Mouse (Mus musculus) liver (tissue): ENCODE measurements around the gene Tma7.

Source experiments
- DNase-seq: peaks from one replicate; pipeline ENCODE4 v3.0.0-alpha.2; 2020; ENCODE audit warnings: mixed read lengths

The Tma7 gene

DNA sequence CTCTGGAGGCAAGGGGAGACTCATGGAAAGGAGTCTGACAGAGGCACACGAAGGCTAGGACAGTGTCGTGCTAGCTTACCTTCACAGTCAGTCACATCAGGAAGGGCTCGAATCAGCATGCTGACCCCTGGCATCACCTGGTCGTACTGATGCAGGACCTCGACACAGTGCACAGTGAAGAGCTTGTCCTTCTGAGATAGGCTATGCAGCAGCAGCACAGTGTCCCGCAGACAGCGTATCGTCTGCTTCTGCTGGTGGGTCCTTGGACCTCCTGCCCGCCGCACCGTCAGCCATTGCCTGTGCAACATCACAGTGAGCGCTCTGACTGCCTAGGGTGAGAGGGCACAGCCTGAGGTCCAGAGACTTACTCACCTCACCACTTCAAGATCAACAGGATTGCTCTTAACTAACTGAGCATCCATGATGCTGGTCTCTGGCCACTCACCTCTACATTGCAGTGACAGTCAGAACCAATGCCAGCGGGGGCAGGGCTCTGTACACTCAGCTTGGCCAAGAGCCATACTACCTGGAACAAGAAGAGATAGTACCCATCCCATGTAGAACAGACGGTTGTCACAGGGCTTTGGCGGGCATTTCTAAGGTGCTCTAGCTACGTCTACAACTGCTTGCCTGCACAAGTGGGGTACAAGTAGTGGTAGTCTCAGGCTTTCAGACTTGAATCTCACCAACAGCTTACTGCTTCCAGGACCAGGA, 22.0 kb downstream of the Tma7 start:
- DNase-seq: no peak

- DNase-seq: peak; percentile 91
Measured at GRCm38 (mm10) chr9:109059136-109059903, 23.1 kb downstream of the Tma7 start, which contains the start of gene Trex1. Trex1 (minus strand) TSS chr9:109059734.

- DNase-seq: no peak
Measured at GRCm38 (mm10) chr9:109058006-109058765, 24.2 kb downstream of the Tma7 start.

- DNase-seq: no peak
Measured at GRCm38 (mm10) chr9:109057543-109057942, 24.8 kb downstream of the Tma7 start.

DNA sequence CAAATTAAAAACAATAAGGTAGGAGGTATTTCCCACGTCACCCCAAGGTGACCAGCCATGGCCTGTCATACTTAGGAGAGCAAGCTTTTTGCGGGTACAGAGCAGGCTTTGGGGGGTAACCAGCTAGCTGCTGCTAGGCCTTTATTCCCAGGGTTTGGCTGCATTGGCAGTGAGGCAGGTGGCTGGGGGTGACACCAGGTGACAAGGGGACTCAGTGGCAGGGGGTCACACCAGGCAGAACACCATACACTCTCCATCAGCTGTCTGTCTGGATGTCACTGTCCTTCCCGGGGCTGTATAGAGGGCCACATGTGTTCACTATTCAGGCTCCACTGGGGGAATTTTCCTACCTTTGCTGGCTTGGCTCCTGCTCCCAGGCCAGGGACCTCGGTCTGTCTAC, 25.5 kb downstream of the Tma7 start:
- DNase-seq: no peak

DNA sequence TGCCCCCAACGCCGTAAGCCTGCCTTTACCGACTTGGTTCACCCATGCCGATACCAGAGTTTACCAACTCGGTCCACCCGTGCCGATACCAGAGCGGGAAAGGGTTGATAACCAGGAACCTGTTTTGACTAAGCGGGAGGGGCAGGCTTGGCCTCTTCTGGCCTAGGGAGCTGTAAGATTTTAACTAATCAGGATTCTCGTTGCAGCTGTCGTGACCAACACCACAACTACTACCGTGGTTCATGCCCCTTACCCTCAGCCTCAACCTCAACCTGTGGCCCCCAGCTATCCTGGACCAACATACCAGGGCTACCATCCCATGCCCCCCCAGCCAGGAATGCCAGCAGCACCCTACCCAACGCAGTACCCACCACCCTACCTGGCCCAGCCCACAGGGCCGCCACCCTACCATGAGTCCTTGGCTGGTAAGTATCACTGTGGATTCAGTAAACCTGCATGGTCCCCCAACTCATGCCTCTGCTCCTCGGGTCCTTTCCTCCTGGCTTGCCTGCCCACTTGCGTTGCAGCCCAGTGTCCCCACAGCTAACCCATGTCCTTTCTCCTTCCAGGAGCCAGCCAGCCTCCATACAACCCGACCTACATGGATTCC, 26.2 kb downstream of the Tma7 start:
- DNase-seq: no peak

DNA sequence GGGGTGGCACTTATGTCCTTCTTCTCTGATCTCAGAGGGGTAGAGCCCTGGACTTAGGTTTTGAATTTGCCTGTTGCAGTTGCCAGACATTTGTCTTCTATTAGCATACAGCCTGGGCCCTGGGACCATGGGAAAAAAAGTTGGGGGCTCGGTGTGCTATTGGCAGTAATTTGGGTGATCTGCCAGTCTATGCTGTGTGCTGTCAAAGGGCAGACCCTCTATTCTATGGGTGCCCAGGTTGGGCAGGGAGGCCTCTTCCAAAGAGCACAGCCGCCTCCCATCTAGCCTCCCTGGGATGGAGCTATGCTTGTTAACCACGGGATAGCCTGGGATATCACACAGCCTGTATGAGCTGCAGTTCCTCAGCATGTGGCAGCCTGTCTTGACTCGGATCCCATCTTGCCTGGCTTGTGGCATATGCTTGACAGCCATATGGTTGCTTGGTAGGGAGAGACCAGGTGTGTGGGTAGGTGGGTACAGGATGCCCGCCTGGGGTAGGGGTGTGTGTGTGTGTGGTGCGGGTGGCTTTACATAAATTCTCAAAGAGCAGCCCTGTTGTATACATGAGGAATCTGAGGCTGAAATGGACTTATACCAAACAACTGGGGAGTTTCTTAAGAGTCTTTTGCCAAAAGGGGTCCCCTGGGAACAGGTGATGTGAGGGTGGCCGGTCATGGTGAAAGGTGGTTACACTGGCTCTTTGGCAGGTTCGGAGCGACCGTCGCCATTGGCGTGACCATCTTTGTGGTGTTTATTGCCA, 26.9 kb downstream of the Tma7 start:
- DNase-seq: no peak

DNA sequence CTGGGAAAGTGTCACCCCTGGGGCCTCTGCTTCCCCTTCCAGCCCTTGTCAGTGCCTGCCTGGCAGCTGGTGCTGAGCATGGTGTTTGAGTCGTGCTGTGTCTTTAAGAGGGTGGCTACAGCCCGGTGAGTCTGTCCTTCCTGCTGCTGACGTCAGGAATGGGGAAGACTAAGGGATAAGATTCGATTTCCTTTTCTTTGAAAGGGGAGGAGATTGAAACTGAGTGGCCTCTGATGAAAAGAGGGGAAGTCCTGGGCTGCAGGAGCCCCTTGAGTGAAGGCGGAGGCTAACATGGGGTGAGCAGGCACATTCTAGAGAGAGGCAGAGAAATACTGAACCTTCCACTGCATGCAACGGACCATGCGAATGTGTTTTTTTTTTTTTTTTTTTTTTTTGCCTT, 27.7 kb downstream of the Tma7 start:
- peak; percentile 66 for DNase-seq

- no peak for DNase-seq
Measured at GRCm38 (mm10) chr9:109053851-109054250, 28.5 kb downstream of the Tma7 start.

GRCm38 (mm10) chr9:109053366-109053765, 29.0 kb downstream of the Tma7 start:
- no peak for DNase-seq

DNA sequence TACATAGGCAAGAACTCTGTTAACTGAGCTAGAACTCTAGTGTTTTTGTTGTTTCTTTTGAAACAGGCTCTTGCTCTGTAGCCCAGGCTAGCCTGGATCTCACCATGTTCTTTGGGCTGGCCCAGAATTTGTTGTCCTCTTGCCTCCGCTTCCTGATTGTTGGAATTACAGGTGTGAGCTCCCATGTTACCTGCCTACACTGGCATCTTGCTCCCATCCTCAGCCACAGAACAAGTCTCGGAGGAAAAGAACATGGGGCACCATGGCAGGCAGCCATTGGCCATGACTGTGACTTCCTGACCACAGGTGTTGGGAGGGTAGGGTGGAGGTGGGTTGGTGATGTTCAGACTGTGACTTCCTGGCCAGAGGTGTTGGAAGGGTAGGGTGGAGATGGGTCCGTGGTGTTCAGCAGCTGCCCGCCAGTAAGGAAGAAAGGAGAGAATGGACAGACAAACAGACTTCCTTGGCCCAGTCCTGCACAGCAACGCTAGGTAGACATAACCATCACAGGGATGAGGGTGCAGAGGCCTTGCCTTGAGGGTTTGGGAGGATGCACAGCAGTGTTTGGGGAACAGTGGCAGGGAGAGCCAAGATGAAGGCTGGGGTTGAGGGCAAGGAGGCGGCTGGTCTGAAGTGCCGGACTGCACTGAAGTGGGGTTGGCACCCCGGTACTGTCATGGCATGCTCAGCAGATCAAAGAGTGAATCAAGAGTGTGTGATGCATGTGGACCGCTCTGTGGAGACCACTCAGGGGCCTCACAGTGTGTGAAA, 29.7 kb downstream of the Tma7 start:
- no peak for DNase-seq

GRCm38 (mm10) chr9:109051651-109052489, 30.5 kb downstream of the Tma7 start:
- DNase-seq: no peak

DNA sequence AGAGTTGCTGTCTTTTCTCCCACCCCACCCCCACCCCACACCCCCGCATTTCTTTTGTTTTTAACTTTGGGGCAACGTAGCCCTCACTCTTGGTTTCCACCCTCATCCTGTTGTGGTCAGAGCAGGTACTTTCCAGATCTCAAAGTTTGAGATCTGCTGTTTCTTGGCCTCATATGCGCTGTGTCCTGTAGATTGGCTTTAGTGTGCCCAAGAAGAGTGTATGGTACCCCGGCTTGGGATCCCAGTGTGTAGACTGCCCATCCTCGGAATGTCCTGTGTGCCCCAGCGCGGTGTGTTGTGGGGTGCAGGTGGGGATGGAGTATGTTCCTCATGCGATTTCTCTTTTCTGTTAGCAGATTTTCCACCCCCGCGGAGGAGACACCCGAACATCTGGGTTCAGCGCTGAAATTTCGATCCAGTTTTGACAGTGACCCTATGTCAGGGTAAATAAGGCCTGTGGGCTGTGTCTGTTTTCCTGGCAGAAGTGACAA, 31.3 kb downstream of the Tma7 start:
- no peak for DNase-seq

GRCm38 (mm10) chr9:109050674-109050997, 31.8 kb downstream of the Tma7 start:
- no peak for DNase-seq

GRCm38 (mm10) chr9:109049996-109050673, 32.3 kb downstream of the Tma7 start:
- no peak for DNase-seq

GRCm38 (mm10) chr9:109049316-109049715, 33.1 kb downstream of the Tma7 start:
- DNase-seq: no peak

GRCm38 (mm10) chr9:109046306-109046705, 36.1 kb downstream of the Tma7 start:
- peak; percentile 68 for DNase-seq

DNA sequence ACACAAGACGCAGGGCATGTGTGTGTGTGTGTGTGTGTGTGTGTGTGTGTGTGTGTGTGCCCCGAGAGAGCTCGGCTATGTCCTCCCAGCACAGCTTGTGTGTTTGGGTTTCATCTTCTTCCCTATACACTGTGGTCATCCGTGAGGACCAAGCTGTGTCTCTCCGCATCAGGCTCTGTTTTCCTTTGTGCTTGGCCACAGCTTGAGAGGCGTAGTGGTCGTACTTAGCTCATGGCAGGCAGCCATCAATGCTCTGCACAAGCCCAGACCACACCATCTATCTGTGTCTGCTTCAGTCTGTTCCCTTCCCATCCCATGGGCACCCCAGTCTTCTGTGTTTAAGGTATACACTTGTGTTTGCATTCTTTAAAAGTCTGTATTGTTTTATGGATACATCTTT, 41.0 kb downstream of the Tma7 start:
- no peak for DNase-seq

DNA sequence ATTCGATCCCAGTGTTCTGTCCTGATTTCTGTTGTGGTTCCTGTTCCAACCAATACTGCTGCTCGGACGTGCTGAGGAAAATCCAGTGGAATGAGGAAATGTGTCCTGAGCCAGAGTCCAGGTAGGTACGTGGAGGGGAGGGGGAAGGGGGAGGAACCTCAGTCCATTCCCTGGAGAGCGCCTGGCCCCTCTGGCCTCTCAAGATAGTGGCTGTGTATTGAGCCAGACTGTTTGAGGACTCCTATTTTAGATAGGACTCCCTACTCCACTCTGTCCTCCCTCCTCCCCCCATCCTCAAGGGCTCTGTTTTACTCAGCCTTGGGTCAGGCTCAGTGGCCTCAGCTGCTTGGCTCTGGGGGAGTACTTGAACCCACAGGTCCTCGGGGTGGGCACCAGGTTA, 41.5 kb downstream of the Tma7 start:
- DNase-seq: no peak

DNA sequence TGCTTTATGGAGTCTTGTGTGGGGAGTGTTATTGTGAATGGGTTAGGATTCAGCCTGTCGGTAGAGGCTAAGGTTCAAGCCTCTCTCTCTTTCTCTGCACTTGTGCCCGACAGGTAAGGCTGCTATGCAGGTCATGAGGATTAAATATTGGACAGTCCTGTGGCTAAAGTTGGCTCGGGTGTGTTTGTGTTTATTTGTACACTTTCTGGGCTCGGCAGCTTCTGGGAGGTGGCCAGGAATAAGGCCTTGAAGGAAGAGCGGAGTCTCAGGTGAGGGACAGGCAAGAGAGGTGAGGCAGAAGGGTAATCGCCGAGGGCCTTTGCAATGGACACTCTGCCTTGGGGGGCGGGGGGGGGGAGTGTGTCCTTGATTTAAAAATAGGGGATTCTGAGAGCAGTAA, 42.2 kb downstream of the Tma7 start:
- no peak for DNase-seq
